Mouse (Mus musculus) thymus, adult 2 months (tissue): ENCODE results near the gene Cdca7. TPM values are rescaled to one million over a fixed set of nuclear protein-coding genes. Genes with fewer than 3 reads are reported as not detected.
A peak's percentile ranks its signal among the peaks of the same experiment; 100 is the strongest.

Experiments used
- DNase-seq: peaks from one replicate; pipeline ENCODE4 v3.0.0; 2021
- H3K27ac ChIP-seq: fragments of 200-500 bp; 2 replicates; pipeline ENCODE4 v1.5.1; 2012; ENCODE audit warnings: low read length, control low read depth; ENCODE audit not compliant: control insufficient read depth, insufficient read depth
- H3K27me3 ChIP-seq: fragments of 200-500 bp; 2 replicates; pipeline ENCODE4 v1.6.1; 2012; ENCODE audit warnings: mild to moderate bottlenecking, low read length, moderate library complexity, mixed read lengths; ENCODE audit not compliant: control insufficient read depth, insufficient read depth
- H3K36me3 ChIP-seq: fragments of 200-500 bp; 2 replicates; pipeline ENCODE4 v1.6.1; 2012; ENCODE audit warnings: mild to moderate bottlenecking, low read length, moderate library complexity; ENCODE audit not compliant: control insufficient read depth, insufficient read depth
- H3K4me1 ChIP-seq: fragments of 200-500 bp; replicated peaks from 2 replicates; pipeline ENCODE4 v1.6.1; 2012; ENCODE audit warnings: low read length; ENCODE audit not compliant: control insufficient read depth, insufficient read depth
- H3K4me3 ChIP-seq: fragments of 200-500 bp; 2 replicates; pipeline ENCODE4 v1.5.1; 2012; ENCODE audit warnings: mild to moderate bottlenecking, low read length, control low read depth, moderate library complexity; ENCODE audit not compliant: control insufficient read depth, insufficient read depth
- CTCF ChIP-seq: fragments of 200-500 bp; IDR thresholded peaks from 2 replicates; pipeline ENCODE4 v1.5.1; 2012; ENCODE audit warnings: mild to moderate bottlenecking, control low read depth, low read length, moderate library complexity, borderline replicate concordance; ENCODE audit not compliant: control insufficient read depth, poor library complexity, insufficient read depth; ENCODE audit errors: extremely low read depth
- POLR2A ChIP-seq: fragments of 200-500 bp; IDR thresholded peaks from 2 replicates; pipeline ENCODE4 v1.6.1; 2012; ENCODE audit warnings: mild to moderate bottlenecking, low read length, control low read depth, moderate library complexity; ENCODE audit not compliant: control insufficient read depth, poor library complexity, insufficient read depth; ENCODE audit errors: extremely low read depth
- WGBS: fragments of 180-500 bp; shearing (Covaris S2); methylation state at CpG from one replicate; pipeline ENCODE4 v1.1.7; 2018; 5-methylcytosine and 5-hydroxymethylcytosine counted together
- polyA plus RNA-seq: library from polyadenylated mRNA; depleted of rRNA; stranded (reverse); fragments of >200 nt; gene quantifications from 2 replicates; pipeline ENCODE4 v1.2.3, GENCODE M21; 2012

Cdca7 gene
- polyA plus RNA-seq, 1 experiment: 313 TPM

DNA sequence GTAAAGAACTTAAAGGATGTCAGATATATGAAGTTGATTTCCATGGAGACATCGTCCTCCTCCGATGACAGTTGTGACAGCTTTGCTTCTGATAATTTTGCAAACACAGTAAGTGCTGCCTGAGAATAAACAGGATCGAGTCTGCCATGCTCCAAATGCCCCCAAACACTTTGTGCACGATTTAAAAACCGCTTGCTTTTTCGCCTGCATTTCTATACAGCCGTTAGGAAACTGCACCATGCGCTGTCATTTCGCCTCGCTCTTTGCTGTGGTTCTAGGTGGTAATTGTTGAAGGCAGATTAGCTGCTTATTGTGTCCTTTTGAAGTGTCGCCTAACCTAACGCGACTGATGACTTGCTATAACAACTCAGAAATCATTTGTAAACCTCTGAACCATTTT, 3.0 kb downstream of the Cdca7 start:
- Histone ChIP-seq H3K4me1 (peaks cover 10% of the 10 kb centered on the region), H3K4me3 (peak overlapping the region; percentile 31), H3K27ac (peak overlapping the region; percentile 31; the same call in 1 of the 2 replicates), H3K36me3 (peaks cover 42% of the 10 kb centered on the region), H3K27me3 (no peaks in the 10 kb centered on the region)
- TF ChIP-seq CTCF (no peak), POLR2A (no peak)
- peak; percentile 41 for DNase-seq
- WGBS: 26% methylated on average over 13 of the region's 13 CpGs

- peaks cover 10% of the 10 kb centered on the region for H3K4me1 ChIP-seq
- no peak for DNase-seq
- H3K4me3 ChIP-seq: peak overlapping the region; percentile 25
- peaks cover 51% of the 10 kb centered on the region for H3K36me3 ChIP-seq
- WGBS: 89% methylated on average over 9 of the region's 9 CpGs
- no peaks in the 10 kb centered on the region for H3K27me3 ChIP-seq
- TF ChIP-seq CTCF (no peak), POLR2A (no peak)
- no peak overlapping the region for H3K27ac ChIP-seq
Observed at GRCm38 (mm10) chr2:72479818-72480217, 3.9 kb downstream of the Cdca7 start.

DNA sequence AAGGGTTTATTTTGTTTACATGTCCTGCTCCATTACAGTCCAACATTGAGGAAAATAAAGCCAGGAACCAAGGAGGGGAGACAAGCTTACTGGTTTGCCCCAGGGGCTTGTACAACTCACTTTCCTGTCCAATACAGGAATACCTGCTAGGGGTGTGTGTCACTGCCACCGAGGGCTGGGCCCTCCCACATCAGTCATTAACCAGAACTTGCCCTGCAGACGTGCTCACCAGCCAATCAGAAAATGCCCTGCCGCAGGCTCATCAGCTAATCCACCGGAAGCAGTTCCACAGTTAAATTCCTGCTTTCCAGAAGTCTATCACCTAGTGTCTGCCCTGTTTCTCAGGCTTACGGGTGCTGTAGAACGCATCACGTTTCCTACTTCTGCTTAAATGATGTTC, 15.7 kb downstream of the Cdca7 start:
- TF ChIP-seq POLR2A: no peak
- no peak for TF ChIP-seq CTCF
- DNase-seq: no peak
- peaks cover 10% of the 10 kb centered on the region; the same call in 1 of the 2 replicates for H3K36me3 ChIP-seq
- no peak overlapping the region for H3K4me3 ChIP-seq
- 88% methylated on average over 7 of the region's 7 CpGs for WGBS
- no peaks in the 10 kb centered on the region for H3K27me3 ChIP-seq
- peaks cover 4% of the 10 kb centered on the region for H3K4me1 ChIP-seq
- no peak overlapping the region for H3K27ac ChIP-seq

DNA sequence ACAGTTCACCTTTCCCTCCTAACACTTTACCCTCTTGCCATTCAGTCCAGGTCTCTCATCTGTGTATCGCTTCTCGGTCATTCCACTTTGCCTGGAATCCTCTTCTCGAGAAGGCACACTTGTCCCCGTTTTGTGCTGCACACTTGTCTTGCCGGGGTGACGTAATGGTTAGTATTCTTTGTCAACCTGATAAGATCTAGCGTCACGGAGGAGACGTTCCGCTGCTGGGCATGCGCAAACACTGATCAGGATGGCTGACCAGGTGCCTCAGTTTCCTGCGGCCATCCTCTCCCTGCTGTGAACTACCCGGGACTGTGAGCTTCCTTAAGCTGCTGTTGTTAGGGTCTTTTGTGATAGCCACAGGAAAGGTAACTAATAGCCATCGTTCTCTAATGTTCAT, 17.1 kb downstream of the Cdca7 start:
- WGBS: 12% methylated on average over 14 of the region's 14 CpGs
- TF ChIP-seq POLR2A: no peak
- TF ChIP-seq CTCF: no peak
- peak overlapping the region; percentile 37 for H3K4me3 ChIP-seq
- peaks cover 4% of the 10 kb centered on the region for H3K4me1 ChIP-seq
- H3K27ac ChIP-seq: no peak overlapping the region
- no peaks in the 10 kb centered on the region for H3K27me3 ChIP-seq
- no peaks in the 10 kb centered on the region for H3K36me3 ChIP-seq
- DNase-seq: no peak

DNA sequence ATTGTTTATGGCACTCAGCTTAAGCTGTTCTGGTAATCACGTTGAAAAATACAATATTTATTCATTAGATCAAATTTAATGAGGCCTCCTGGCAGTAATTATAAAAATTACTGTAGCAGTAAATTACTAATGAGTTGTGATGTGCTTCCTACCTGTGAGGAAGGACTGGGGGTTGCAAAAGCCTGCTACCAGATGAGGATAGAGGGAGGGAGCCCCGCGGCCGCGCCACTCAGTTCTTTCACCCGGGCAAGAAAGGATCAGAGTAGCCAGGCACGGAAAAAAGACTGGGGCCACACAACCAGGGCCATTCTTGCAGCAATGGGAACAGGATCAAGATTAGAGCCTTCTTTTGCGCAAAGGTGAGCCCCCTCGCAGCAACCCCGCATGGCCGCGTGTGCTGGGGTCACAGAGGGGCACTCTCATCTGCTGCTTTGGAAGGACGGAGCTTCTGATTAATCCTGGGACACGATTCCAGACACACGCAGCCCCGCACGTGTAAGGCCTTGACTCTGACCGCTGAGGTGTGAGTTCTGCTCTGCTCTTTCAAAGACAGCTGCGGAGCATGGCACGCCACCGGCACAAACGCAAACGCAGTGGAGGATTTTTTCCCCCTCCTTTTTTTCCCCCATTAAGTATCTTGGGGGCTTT, 23.2 kb downstream of the Cdca7 start:
- Histone ChIP-seq H3K36me3 (no peaks in the 10 kb centered on the region), H3K27me3 (peaks cover 4% of the 10 kb centered on the region; the same call in 1 of the 2 replicates), H3K4me3 (no peak overlapping the region), H3K27ac (no peak overlapping the region), H3K4me1 (no peaks in the 10 kb centered on the region)
- WGBS: 40% methylated on average over 23 of the region's 23 CpGs
- TF ChIP-seq CTCF (no peak), POLR2A (no peak)
- DNase-seq: no peak

- Histone ChIP-seq H3K27me3 (peaks cover 4% of the 10 kb centered on the region; the same call in 1 of the 2 replicates), H3K27ac (no peak overlapping the region), H3K36me3 (no peaks in the 10 kb centered on the region), H3K4me3 (no peak overlapping the region), H3K4me1 (no peaks in the 10 kb centered on the region)
- DNase-seq: no peak
- WGBS: 59% methylated on average over 8 of the region's 8 CpGs
- no peak for TF ChIP-seq POLR2A
- TF ChIP-seq CTCF: no peak
Observed at GRCm38 (mm10) chr2:72499782-72500411, 23.9 kb downstream of the Cdca7 start.
